Mouse (Mus musculus) kidney, postnatal 4 days (tissue): ENCODE measurements around the gene AW549877.

ENCODE experiments used
- DNase-seq, 2 experiments: peaks; one replicate each; pipeline ENCODE4 v3.0.0; 2021; ENCODE audit warnings: mixed read lengths in 2 of 2

Gene AW549877

GRCm38 (mm10) chr15:3995448-3996266 lies at the start of gene AW549877:
TSS of gene AW549877 (minus strand) at chr15:3995744.
- DNase-seq = peak; percentile 99

- peak; percentile 20 to 40 for DNase-seq
These were observed 47.5 kb upstream of the AW549877 start for GRCm38 (mm10) chr15:4043032-4043471.

GRCm38 (mm10) chr15:4042423-4042822 lies 46.9 kb upstream of the AW549877 start:
- no peak for DNase-seq

- DNase-seq = no peak
These were observed 37.8 kb upstream of the AW549877 start for GRCm38 (mm10) chr15:4033168-4034004.

- DNase-seq = no peak
These were observed 33.4 kb upstream of the AW549877 start for GRCm38 (mm10) chr15:4028960-4029359.

- peak in 1 of 2 experiments; percentile 4 for DNase-seq
These were observed 32.8 kb upstream of the AW549877 start for GRCm38 (mm10) chr15:4028411-4028700.

- DNase-seq = peak in 1 of 2 experiments; percentile 5
These were observed 32.3 kb upstream of the AW549877 start for GRCm38 (mm10) chr15:4027671-4028410.

- DNase-seq = peak; percentile 86 to 91
These were observed 31.5 kb upstream of the AW549877 start for GRCm38 (mm10) chr15:4026831-4027584.

GRCm38 (mm10) chr15:4026231-4026773 lies 30.8 kb upstream of the AW549877 start, which contains the start of gene Oxct1:
TSS of gene Oxct1 (plus strand) at chr15:4026383.
- peak; percentile 89 to 93 for DNase-seq

GRCm38 (mm10) chr15:4025508-4025904 lies 30.0 kb upstream of the AW549877 start:
- no peak for DNase-seq

- no peak for DNase-seq
These were observed 29.4 kb upstream of the AW549877 start for GRCm38 (mm10) chr15:4024726-4025507.

- DNase-seq = no peak
These were observed 28.2 kb upstream of the AW549877 start for GRCm38 (mm10) chr15:4023747-4024146.

- no peak for DNase-seq
These were observed 25.2 kb upstream of the AW549877 start for GRCm38 (mm10) chr15:4020711-4021110.

- DNase-seq = no peak
These were observed 18.3 kb upstream of the AW549877 start for GRCm38 (mm10) chr15:4013873-4014272.

GRCm38 (mm10) chr15:4000536-4000935 lies 5.0 kb upstream of the AW549877 start:
- DNase-seq = no peak

- DNase-seq = no peak
These were observed 3.6 kb upstream of the AW549877 start for GRCm38 (mm10) chr15:3999144-3999543.

- no peak for DNase-seq
These were observed 895 bp upstream of the AW549877 start for GRCm38 (mm10) chr15:3996267-3997010.

- no peak for DNase-seq
These were observed 594 bp downstream of the AW549877 start for GRCm38 (mm10) chr15:3994852-3995447.

GRCm38 (mm10) chr15:3987981-3988380 lies 7.6 kb downstream of the AW549877 start:
- peak; percentile 64 to 65 for DNase-seq

GRCm38 (mm10) chr15:3984876-3985275 lies 10.7 kb downstream of the AW549877 start:
- DNase-seq = no peak
